Mouse (Mus musculus) spleen, adult 18-20 months (tissue): ENCODE measurements around the gene Fermt1.

Source experiments
- DNase-seq, 2 experiments: peaks; one replicate each; pipeline ENCODE4 v3.0.0; 2022; ENCODE audit warnings: mixed read lengths in 2 of 2

Gene Fermt1

GRCm38 (mm10) chr2:132914785-132915184 is 30.9 kb downstream of the Fermt1 start:
- DNase-seq: no peak

- DNase-seq: peak in 1 of 2 experiments; percentile 11
Measured at GRCm38 (mm10) chr2:132906763-132907162, 38.9 kb downstream of the Fermt1 start.

- no peak for DNase-seq
Measured at GRCm38 (mm10) chr2:132904961-132905360, 40.7 kb downstream of the Fermt1 start.

GRCm38 (mm10) chr2:132903498-132903897 is 42.2 kb downstream of the Fermt1 start:
- DNase-seq: peak in 1 of 2 experiments; percentile 29

- DNase-seq: no peak
Measured at GRCm38 (mm10) chr2:132902056-132902455, 43.6 kb downstream of the Fermt1 start.

- DNase-seq: no peak
Measured at GRCm38 (mm10) chr2:132901636-132902035, 44.1 kb downstream of the Fermt1 start.

GRCm38 (mm10) chr2:132900596-132900995 is 45.1 kb downstream of the Fermt1 start:
- DNase-seq: no peak

GRCm38 (mm10) chr2:132898211-132898610 is 47.5 kb downstream of the Fermt1 start:
- no peak for DNase-seq

- DNase-seq: no peak
Measured at GRCm38 (mm10) chr2:132893826-132894225, 51.9 kb downstream of the Fermt1 start.

GRCm38 (mm10) chr2:132885312-132885711 is 60.4 kb downstream of the Fermt1 start:
- DNase-seq: no peak

GRCm38 (mm10) chr2:132884303-132884967 is 61.3 kb downstream of the Fermt1 start:
- no peak for DNase-seq

- no peak for DNase-seq
Measured at GRCm38 (mm10) chr2:132880844-132881645, 64.7 kb downstream of the Fermt1 start, which contains the start of gene Lrrn4. Lrrn4 (minus strand) TSS chr2:132880891.

GRCm38 (mm10) chr2:132879261-132880044 is 66.3 kb downstream of the Fermt1 start:
- peak in 1 of 2 experiments; percentile 6 for DNase-seq

- DNase-seq: no peak
Measured at GRCm38 (mm10) chr2:132876991-132877390, 68.7 kb downstream of the Fermt1 start.

- no peak for DNase-seq
Measured at GRCm38 (mm10) chr2:132873657-132874326, 71.9 kb downstream of the Fermt1 start.

GRCm38 (mm10) chr2:132871663-132872062 is 74.0 kb downstream of the Fermt1 start:
- DNase-seq: no peak

- no peak for DNase-seq
Measured at GRCm38 (mm10) chr2:132870286-132870685, 75.4 kb downstream of the Fermt1 start.

GRCm38 (mm10) chr2:132869682-132870081 is 76.0 kb downstream of the Fermt1 start:
- DNase-seq: no peak

GRCm38 (mm10) chr2:132867521-132867920 is 78.2 kb downstream of the Fermt1 start:
- DNase-seq: no peak

GRCm38 (mm10) chr2:132863325-132863724 is 82.4 kb downstream of the Fermt1 start:
- no peak for DNase-seq

- DNase-seq: no peak
Measured at GRCm38 (mm10) chr2:132861456-132861855, 84.2 kb downstream of the Fermt1 start.

- no peak for DNase-seq
Measured at GRCm38 (mm10) chr2:132860435-132860834, 85.3 kb downstream of the Fermt1 start.

- no peak for DNase-seq
Measured at GRCm38 (mm10) chr2:132856333-132856732, 89.4 kb downstream of the Fermt1 start.
